Mouse (Mus musculus) erythroblast, embryonic 14.5 days (primary cell): ENCODE measurements at regions not wholly inside any gene's neighbourhood (a gene's known extent, or its start where the extent isn't known, plus 50 kb on each side); places are given as distances from the start of the nearest gene placed in this dataset.

Experiments used
- GATA1 ChIP-seq: IDR thresholded peaks from 2 replicates; pipeline ENCODE4 v1.6.1; 2012; ENCODE audit warnings: low read length, inconsistent platforms, mixed read lengths
- TAL1 ChIP-seq: IDR thresholded peaks from 3 replicates; pipeline ENCODE4 v1.6.1; 2012; ENCODE audit warnings: low read length, inconsistent platforms, mixed read lengths

- TF ChIP-seq GATA1 (no peak), TAL1 (no peak)
Measured at GRCm38 (mm10) chr16:93042491-93042890, 216.5 kb upstream of the Runx1 start.
